Mouse (Mus musculus) embryonic stem cell, embryonic (primary cell): ENCODE measurements at regions not wholly inside any gene's neighbourhood (a gene's known extent, or its start where the extent isn't known, plus 50 kb on each side); places are given as distances from the start of the nearest gene placed in this dataset.

Experiments
- CTCF ChIA-PET, 4 experiments: fragments of 300-600 bp in 2 of 4; fragments of 350-600 bp in 2 of 4; sonication (Branson Sonifier 250); formaldehyde crosslinking; loops; one replicate each; lab custom pipeline; 2022; ENCODE audit warnings: inconsistent platforms in 2 of 4; lab: Charles Lee
- POLR2A ChIA-PET, 4 experiments: fragments of 300-600 bp in 2 of 4; fragments of 350-600 bp in 2 of 4; sonication (Branson Sonifier 250); formaldehyde crosslinking; loops; one replicate each; lab custom pipeline; 2022; ENCODE audit warnings: antibody characterized with exemption in 4 of 4, inconsistent platforms in 1 of 4; lab: Charles Lee

DNA sequence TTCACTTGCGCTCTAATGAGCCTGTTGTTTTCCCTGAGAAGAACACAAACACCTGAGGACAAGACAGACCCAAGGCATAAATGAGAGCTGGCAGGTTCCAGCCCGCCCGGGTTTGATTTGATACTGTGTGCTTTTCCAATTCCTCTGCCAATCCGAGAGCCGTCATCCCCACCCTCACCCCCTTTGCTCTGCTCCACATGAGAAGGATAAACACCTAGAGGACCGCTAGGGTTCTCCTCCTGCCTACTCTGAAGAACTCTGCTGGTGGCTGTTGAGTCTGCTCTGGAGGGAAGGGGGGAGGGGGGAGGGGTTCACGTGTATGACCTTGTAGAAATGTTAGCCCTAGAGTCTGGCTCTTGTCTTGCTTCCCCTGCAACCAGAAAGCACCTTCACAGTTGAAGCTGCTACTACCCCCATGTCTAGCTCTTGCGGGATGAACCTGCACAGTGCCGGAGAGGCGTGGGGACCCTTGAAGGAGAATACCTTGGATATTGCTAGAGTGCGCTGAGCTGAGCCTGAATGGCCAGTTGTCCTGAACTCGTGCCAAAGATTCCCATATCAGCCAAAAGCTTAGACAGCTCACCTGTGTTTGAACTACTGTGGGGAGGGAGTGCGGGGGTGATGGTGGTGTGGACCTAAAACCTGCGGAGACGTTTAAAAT, 225.0 kb upstream of the Atp5g3 start:
- POLR2A ChIA-PET, result interaction anchor here in 1 of 4 experiments (0.6 to 1.5 kb wide), 4 partner anchors 9 to 72 kb away, joined by 3 to 4 read pairs (median 3); no protein-coding TSS in a partner anchor
- CTCF ChIA-PET, result interaction anchor here in 1 of 4 experiments (0.7 kb wide), 1 partner anchor 106 kb away, joined by 11 read pairs; no protein-coding TSS in a partner anchor

GRCm38 (mm10) chr2:74130141-74130588, 219.0 kb upstream of the Atp5g3 start:
- CTCF ChIA-PET, result no interaction called here
- POLR2A ChIA-PET, result no interaction called here

- CTCF ChIA-PET, result no interaction called here
- POLR2A ChIA-PET, result interaction anchor here in 1 of 4 experiments (1.1 kb wide), 1 partner anchor 11 kb away, joined by 3 read pairs; no protein-coding TSS in a partner anchor
Observed at GRCm38 (mm10) chr2:74128782-74129538, 217.8 kb upstream of the Atp5g3 start.

GRCm38 (mm10) chr2:74127136-74127535, 216.0 kb upstream of the Atp5g3 start:
- ChIA-PET POLR2A (interaction anchor here in 1 of 4 experiments (0.6 kb wide), 1 partner anchor 54 kb away, joined by 3 read pairs; no protein-coding TSS in a partner anchor), CTCF (no interaction called here)

GRCm38 (mm10) chr2:74124252-74124651, 213.1 kb upstream of the Atp5g3 start:
- ChIA-PET CTCF (interaction anchor here in 1 of 4 experiments (0.6 to 0.7 kb wide), 2 partner anchors 194 to 371 kb away, joined by 3 to 8 read pairs; no protein-coding TSS in a partner anchor), POLR2A (interaction anchor here in 2 of 4 experiments (0.7 to 1.3 kb wide), 2 partner anchors 13 to 1042 kb away, joined by 3 read pairs; no protein-coding TSS in a partner anchor)

DNA sequence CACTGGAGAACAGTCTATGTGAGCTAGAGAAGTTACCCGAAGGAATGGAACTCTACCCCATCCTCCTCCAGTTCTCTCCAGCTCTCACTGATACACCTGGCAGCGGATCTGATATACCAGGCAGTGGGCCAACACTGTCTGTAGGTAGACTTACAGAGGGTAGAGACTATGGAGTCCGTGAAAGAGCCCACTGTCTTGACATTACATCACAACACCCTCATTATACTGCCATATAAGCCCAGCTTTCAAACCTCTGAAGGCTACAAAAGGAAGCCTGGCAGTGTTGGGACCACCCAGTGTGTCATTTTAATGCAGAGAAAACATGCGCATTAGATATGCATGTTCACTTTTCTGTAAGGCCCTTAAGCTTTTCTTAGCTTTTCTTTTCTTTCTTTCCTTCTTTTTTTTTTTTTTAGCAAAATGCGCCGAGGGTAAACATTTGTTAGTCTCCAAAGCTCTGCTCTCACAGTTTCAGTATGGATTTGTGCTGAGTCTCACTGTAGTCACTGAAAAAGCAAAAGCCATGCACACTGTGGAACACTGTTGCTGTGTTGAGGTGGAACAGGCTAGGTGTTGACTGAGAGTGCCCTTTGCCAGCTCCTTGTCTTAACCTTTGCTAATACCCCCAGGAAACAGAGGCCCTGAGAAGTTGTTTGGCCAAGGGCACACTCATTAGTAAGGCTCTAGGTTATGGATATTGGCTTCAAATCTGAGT, 212.4 kb upstream of the Atp5g3 start:
- ChIA-PET CTCF (interaction anchor here in 3 of 4 experiments (0.6 to 0.7 kb wide), 5 partner anchors 11 to 539 kb away, joined by 3 to 8 read pairs (median 3); no protein-coding TSS in a partner anchor), POLR2A (interaction anchor here (0.6 to 1.5 kb wide), 5 partner anchors 12 to 1041 kb away, joined by 3 to 6 read pairs (median 3); no protein-coding TSS in a partner anchor)

DNA sequence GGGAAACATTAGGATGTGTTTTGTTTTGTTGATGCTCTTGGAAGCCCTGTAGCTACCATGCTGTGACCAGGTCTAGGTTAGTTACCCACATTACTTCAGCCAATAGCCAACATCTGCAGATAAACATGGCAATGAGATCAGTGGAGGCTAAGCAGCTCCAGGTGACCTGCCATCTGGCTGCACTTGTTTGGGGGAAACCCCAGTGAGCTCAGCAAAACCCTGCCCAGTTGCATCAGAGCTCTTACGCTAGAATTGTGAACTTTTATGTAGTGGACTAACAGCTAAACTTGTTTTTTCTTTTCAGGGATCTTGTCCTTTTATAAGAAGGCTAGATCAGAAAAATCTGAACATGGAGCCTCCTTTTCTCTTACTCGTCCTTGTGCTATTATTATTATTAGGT, 211.8 kb upstream of the Atp5g3 start:
- ChIA-PET CTCF (interaction anchor here in 1 of 4 experiments (0.6 kb wide), 1 partner anchor 11 kb away, joined by 5 read pairs; no protein-coding TSS in a partner anchor), POLR2A (interaction anchor here in 3 of 4 experiments (0.5 to 1.5 kb wide), 3 partner anchors 47 to 50 kb away, joined by 3 to 6 read pairs (median 3); no protein-coding TSS in a partner anchor)

- ChIA-PET CTCF (no interaction called here), POLR2A (no interaction called here)
Observed at GRCm38 (mm10) chr2:74120051-74120450, 208.9 kb upstream of the Atp5g3 start.

DNA sequence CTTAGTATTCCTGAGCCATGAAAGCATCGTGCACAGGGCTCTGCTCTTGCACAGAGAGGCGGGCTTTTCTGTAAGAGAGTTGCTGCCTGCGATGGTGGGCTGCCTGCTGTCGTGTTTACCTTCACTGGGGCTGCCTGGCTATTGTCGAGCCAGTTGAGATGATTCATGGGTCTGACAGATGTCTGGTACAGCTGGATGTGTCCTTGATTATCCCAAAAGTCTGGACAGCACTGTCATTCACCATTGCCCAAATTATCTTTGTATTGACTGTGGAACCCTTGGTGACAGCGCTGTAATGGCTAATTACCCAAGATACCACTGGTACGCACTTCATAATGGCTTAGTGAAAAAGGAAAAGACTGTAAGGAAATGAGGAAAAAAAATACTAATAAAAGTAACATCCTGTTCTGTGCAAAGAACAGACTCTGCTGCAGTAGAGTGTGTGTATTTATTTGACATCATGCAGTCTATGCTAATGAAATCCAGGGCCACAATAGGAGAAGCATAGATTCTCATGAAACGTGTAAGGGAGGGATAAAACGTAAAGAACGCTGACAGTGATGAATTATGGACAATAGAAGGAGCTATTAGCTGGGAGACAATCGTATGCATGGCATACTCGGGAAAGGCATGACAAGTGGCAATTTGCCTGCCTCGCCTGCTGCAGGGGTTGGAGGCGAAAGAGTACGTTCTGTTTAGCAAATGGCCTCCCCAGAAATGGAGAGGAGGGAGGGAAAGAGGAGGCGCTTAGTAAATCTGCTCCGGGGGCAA, 208.2 kb upstream of the Atp5g3 start:
- CTCF ChIA-PET, result no interaction called here
- POLR2A ChIA-PET, result no interaction called here

DNA sequence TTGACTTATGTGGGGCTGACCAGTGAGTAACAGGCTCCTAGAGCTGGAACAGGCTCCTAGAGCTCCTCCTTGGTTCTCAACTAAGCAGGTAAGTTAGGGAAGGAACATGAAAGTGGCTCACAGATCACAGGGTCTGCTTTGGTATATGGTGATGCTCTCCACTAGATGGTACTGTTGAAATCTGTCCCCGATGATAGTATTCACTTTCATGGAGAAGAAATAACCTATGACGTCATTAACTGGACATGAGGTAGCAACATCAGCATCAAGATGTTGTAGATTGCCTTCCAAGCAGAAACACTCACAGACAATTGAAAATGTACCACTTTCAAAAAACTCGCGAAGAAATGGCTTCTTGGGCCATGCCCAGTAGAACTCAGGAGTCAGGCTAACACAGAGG, 195.3 kb upstream of the Atp5g3 start:
- ChIA-PET CTCF (interaction anchor here in 1 of 4 experiments (0.5 kb wide), 1 partner anchor 522 kb away, joined by 5 read pairs; no protein-coding TSS in a partner anchor), POLR2A (no interaction called here)

GRCm38 (mm10) chr2:74099671-74100372, 188.7 kb upstream of the Atp5g3 start:
- POLR2A ChIA-PET, result interaction anchor here in 1 of 4 experiments (0.5 kb wide), 1 partner anchor 1623 kb away, joined by 3 read pairs; no protein-coding TSS in a partner anchor
- CTCF ChIA-PET, result no interaction called here

GRCm38 (mm10) chr2:74096809-74097208, 185.7 kb upstream of the Atp5g3 start:
- ChIA-PET POLR2A (no interaction called here), CTCF (no interaction called here)

- ChIA-PET CTCF (no interaction called here), POLR2A (no interaction called here)
Observed at GRCm38 (mm10) chr2:74093494-74093893, 182.4 kb upstream of the Atp5g3 start.

- POLR2A ChIA-PET, result no interaction called here
- CTCF ChIA-PET, result interaction anchor here in 1 of 4 experiments (0.6 kb wide), 1 partner anchor 316 kb away, joined by 3 read pairs; no protein-coding TSS in a partner anchor
Observed at GRCm38 (mm10) chr2:74087375-74087774, 176.2 kb upstream of the Atp5g3 start.

GRCm38 (mm10) chr2:74084971-74085370, 173.8 kb upstream of the Atp5g3 start:
- POLR2A ChIA-PET, result no interaction called here
- CTCF ChIA-PET, result interaction anchor here in 2 of 4 experiments (0.7 to 1.4 kb wide), 2 partner anchors 7 to 160 kb away, joined by 3 read pairs; no protein-coding TSS in a partner anchor

DNA sequence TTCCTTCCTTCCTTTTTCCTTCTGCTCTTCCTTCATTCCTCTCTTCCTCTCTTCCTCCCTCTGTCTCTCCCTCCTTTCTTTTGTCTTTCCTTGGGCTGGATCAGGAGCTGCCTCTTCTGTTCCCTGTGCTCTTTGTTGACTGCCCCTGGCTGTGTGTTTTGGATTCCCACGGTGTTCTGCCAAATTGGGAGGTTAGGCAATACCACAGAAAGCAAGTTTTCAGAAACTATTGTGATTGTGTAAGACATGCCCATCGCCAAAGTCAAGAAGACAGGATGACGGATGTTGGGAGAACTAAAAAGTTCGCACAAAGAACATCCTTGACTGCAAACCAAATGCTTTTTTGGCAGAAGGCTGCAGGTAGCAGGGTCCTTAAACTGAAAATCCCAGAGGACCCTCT, 165.6 kb upstream of the Atp5g3 start:
- CTCF ChIA-PET, result interaction anchor here in 1 of 4 experiments (0.6 kb wide), 1 partner anchor 12 kb away, joined by 6 read pairs; no protein-coding TSS in a partner anchor
- POLR2A ChIA-PET, result no interaction called here

- CTCF ChIA-PET, result no interaction called here
Observed at GRCm38 (mm10) chr2:74075566-74075965, 164.4 kb upstream of the Atp5g3 start.

More at GRCm38 (mm10) chr2:74075566-74075965, 164.4 kb upstream of the Atp5g3 start:
- POLR2A ChIA-PET, result no interaction called here
